Mouse (Mus musculus): Measurements from ENCODE around the gene Csf3r.
"Not testable (repeated sequence)": the region's sequence is repeated elsewhere in the genome, so short reads cannot be mapped to it uniquely, and the experiment has no call there.

Gene Csf3r

GRCm38 (mm10) chr4:126024303-126024900, at the start of gene Csf3r:
TSS of gene Csf3r (plus strand) at chr4:126024550.
- in situ Hi-C loops (cut with MboI, MseI): no loop called here

GRCm38 (mm10) chr4:125977768-125978167, 46.6 kb upstream of the Csf3r start:
- in situ Hi-C loops (cut with MboI, MseI): no loop called here

GRCm38 (mm10) chr4:125983279-125983678, 41.1 kb upstream of the Csf3r start:
- in situ Hi-C loops (cut with MboI, MseI): no loop called here

- in situ Hi-C loops (cut with MboI, MseI): not testable (repeated sequence)
These were observed 38.6 kb upstream of the Csf3r start for GRCm38 (mm10) chr4:125985703-125986102.

- in situ Hi-C loops (cut with MboI, MseI): no loop called here
These were observed 37.3 kb upstream of the Csf3r start for GRCm38 (mm10) chr4:125987071-125987470.

GRCm38 (mm10) chr4:125989061-125989460, 35.3 kb upstream of the Csf3r start:
- in situ Hi-C loops (cut with MboI, MseI): no loop called here

GRCm38 (mm10) chr4:125990143-125990542, 34.2 kb upstream of the Csf3r start:
- in situ Hi-C loops (cut with MboI, MseI): no loop called here

- in situ Hi-C loops (cut with MboI, MseI): no loop called here
These were observed 32.1 kb upstream of the Csf3r start for GRCm38 (mm10) chr4:125992206-125992605.

GRCm38 (mm10) chr4:125992906-125993305, 31.4 kb upstream of the Csf3r start:
- in situ Hi-C loops (cut with MboI, MseI): no loop called here

GRCm38 (mm10) chr4:125996576-125996975, 27.8 kb upstream of the Csf3r start:
- in situ Hi-C loops (cut with MboI, MseI): no loop called here

- in situ Hi-C loops (cut with MboI, MseI): no loop called here
These were observed 26.5 kb upstream of the Csf3r start for GRCm38 (mm10) chr4:125997826-125998225.

- in situ Hi-C loops (cut with MboI, MseI): no loop called here
These were observed 22.8 kb upstream of the Csf3r start for GRCm38 (mm10) chr4:126001311-126002199.

- in situ Hi-C loops (cut with MboI, MseI): no loop called here
These were observed 6.5 kb upstream of the Csf3r start for GRCm38 (mm10) chr4:126017676-126018332.

GRCm38 (mm10) chr4:126018966-126019538, 5.3 kb upstream of the Csf3r start:
- in situ Hi-C loops (cut with MboI, MseI): no loop called here

- in situ Hi-C loops (cut with MboI, MseI): no loop called here
These were observed 1.5 kb downstream of the Csf3r start for GRCm38 (mm10) chr4:126025801-126026200.

GRCm38 (mm10) chr4:126027980-126028379, 3.6 kb downstream of the Csf3r start:
- in situ Hi-C loops (cut with MboI, MseI): no loop called here

- in situ Hi-C loops (cut with MboI, MseI): no loop called here
These were observed 4.7 kb downstream of the Csf3r start for GRCm38 (mm10) chr4:126029042-126029441.

- in situ Hi-C loops (cut with MboI, MseI): no loop called here
These were observed 6.4 kb downstream of the Csf3r start for GRCm38 (mm10) chr4:126030705-126031104.

- in situ Hi-C loops (cut with MboI, MseI): no loop called here
These were observed 11.1 kb downstream of the Csf3r start for GRCm38 (mm10) chr4:126035413-126035812.

GRCm38 (mm10) chr4:126046851-126047585, 22.7 kb downstream of the Csf3r start, which contains the start of gene Mrps15:
TSS of gene Mrps15 (plus strand) at chr4:126046925.
- in situ Hi-C loops (cut with MboI, MseI): no loop called here

- in situ Hi-C loops (cut with MboI, MseI): no loop called here
These were observed 27.3 kb downstream of the Csf3r start for GRCm38 (mm10) chr4:126051617-126052016.
